Mouse (Mus musculus) heart, embryonic 14.5 days (tissue): ENCODE measurements around the gene Dpp7. TPM values are rescaled to one million over a fixed set of nuclear protein-coding genes. Genes with fewer than 3 reads are reported as not detected.

Experiments
- ATAC-seq: fragments of 200-750 bp; cut with Nextera tagmentation; 2 replicates; pipeline ENCODE4 v1.8.0; 2017; ENCODE audit warnings: low read depth, moderate TSS enrichment; ENCODE audit not compliant: insufficient number of reproducible peaks, insufficient read depth, low FRiP score
- H3K27ac ChIP-seq, 2 experiments: fragments of 200-500 bp in 1 of 2; fragments of 300-500 bp in 1 of 2; sonication (generic) in 1 of 2; replicated peaks in 1 of 2; 2 replicates each; pipeline ENCODE4 v1.5.1; 2012 to 2014; ENCODE audit warnings: low read depth in 2 of 2, low read length in 2 of 2, control low read depth in 1 of 2, mild to moderate bottlenecking in 1 of 2, mixed read lengths in 1 of 2; ENCODE audit not compliant: control insufficient read depth in 1 of 2, insufficient read depth in 1 of 2
- H3K27me3 ChIP-seq: fragments of 300-500 bp; sonication (generic); 2 replicates; pipeline ENCODE4 v1.6.1; 2014; ENCODE audit warnings: mild to moderate bottlenecking, low read length, control low read depth; ENCODE audit not compliant: control insufficient read depth, insufficient read depth
- H3K36me3 ChIP-seq: fragments of 300-500 bp; sonication (generic); 2 replicates; pipeline ENCODE4 v1.6.1; 2014; ENCODE audit warnings: mild to moderate bottlenecking, control low read depth, low read length, mixed read lengths; ENCODE audit not compliant: control insufficient read depth, insufficient read depth
- H3K4me1 ChIP-seq, 2 experiments: fragments of 200-500 bp in 1 of 2; fragments of 300-500 bp in 1 of 2; sonication (generic) in 1 of 2; 2 replicates each; pipeline ENCODE4 v1.6.1; 2012 to 2014; ENCODE audit warnings: low read length in 2 of 2, control low read depth in 1 of 2, mixed read lengths in 1 of 2; ENCODE audit not compliant: control insufficient read depth in 2 of 2, insufficient read depth in 2 of 2
- H3K4me2 ChIP-seq: fragments of 300-500 bp; sonication (generic); 2 replicates; pipeline ENCODE4 v1.6.1; 2014; ENCODE audit warnings: mild to moderate bottlenecking, low read length
- H3K4me3 ChIP-seq, 2 experiments: fragments of 200-500 bp in 1 of 2; fragments of 300-500 bp in 1 of 2; sonication (generic) in 1 of 2; 2 replicates each; pipeline ENCODE4 v1.5.1; 2012 to 2014; ENCODE audit warnings: low read length in 2 of 2, mild to moderate bottlenecking in 2 of 2, control low read depth in 1 of 2, low read depth in 1 of 2, moderate library complexity in 1 of 2; ENCODE audit not compliant: control insufficient read depth in 1 of 2, insufficient read depth in 1 of 2
- H3K9ac ChIP-seq: fragments of 300-500 bp; sonication (generic); 2 replicates; pipeline ENCODE4 v1.6.1; 2014; ENCODE audit warnings: mild to moderate bottlenecking, low read length
- H3K9me3 ChIP-seq: fragments of 300-500 bp; sonication (generic); 2 replicates; pipeline ENCODE4 v1.6.1; 2016; ENCODE audit warnings: low read length, control low read depth; ENCODE audit not compliant: control insufficient read depth
- WGBS: fragments of 180-500 bp; shearing (Covaris S2); extraction: QIAGEN DNeasy Blood & Tissue Kit; methylation state at CpG from one replicate; pipeline ENCODE4 v1.1.7; 2014; 5-methylcytosine and 5-hydroxymethylcytosine counted together
- polyA plus RNA-seq: library from polyadenylated mRNA; unstranded; fragments of >200 nt; fragmentation: Nextera tagmentation; extraction: Ambion mirVana; gene quantifications from 2 replicates; pipeline ENCODE4 v1.2.1, GENCODE M21; 2014

Gene Dpp7
- polyA plus RNA-seq, 1 experiment from 2014 or later, result 11.5 TPM

- Histone ChIP-seq H3K36me3 (0 out of 2 replicates have a peak, but pooled peaks cover 12% of the 10 kb centered on the region), H3K9ac (no peak overlapping the region), H3K4me2 (peak overlapping the region; percentile 95), H3K4me3 (peak overlapping the region in 1 of 2 experiments; percentile 73; a peak in 2 of 4 replicates), H3K4me1 (peaks cover 0 to 5% of the 10 kb centered on the region in 2 experiments; a peak in 2 of 4 replicates), H3K27me3 (peaks cover 27% of the 10 kb centered on the region), H3K27ac (no peak overlapping the region), H3K9me3 (no peaks in the 10 kb centered on the region)
- no peak for ATAC-seq
- WGBS, result 91% methylated on average over 4 of the region's 4 CpGs
Observed at GRCm38 (mm10) chr2:25364313-25364712, 8.2 kb upstream of the Dpp7 start.

GRCm38 (mm10) chr2:25363478-25364178, 7.5 kb upstream of the Dpp7 start:
- H3K9ac ChIP-seq, result no peak overlapping the region; the same call in 1 of the 2 replicates
- H3K36me3 ChIP-seq, result 0 out of 2 replicates have a peak, but pooled peaks cover 12% of the 10 kb centered on the region
- H3K27ac ChIP-seq, result no peak overlapping the region
- peaks cover 0 to 5% of the 10 kb centered on the region in 2 experiments; a peak in 2 of 4 replicates for H3K4me1 ChIP-seq
- H3K27me3 ChIP-seq, result peaks cover 24% of the 10 kb centered on the region
- WGBS, result 60% methylated on average over 13 of the region's 13 CpGs
- H3K4me3 ChIP-seq, result no peak overlapping the region
- H3K4me2 ChIP-seq, result no peak overlapping the region
- no peak for ATAC-seq
- H3K9me3 ChIP-seq, result no peaks in the 10 kb centered on the region

GRCm38 (mm10) chr2:25359848-25360247, 3.7 kb upstream of the Dpp7 start:
- H3K4me1 ChIP-seq, result peaks cover 13 to 14% of the 10 kb centered on the region in 2 experiments
- no peak overlapping the region for H3K4me3 ChIP-seq
- H3K9me3 ChIP-seq, result no peaks in the 10 kb centered on the region
- no peak overlapping the region for H3K4me2 ChIP-seq
- 0 out of 2 replicates have a peak, but pooled peaks cover 12% of the 10 kb centered on the region for H3K36me3 ChIP-seq
- H3K9ac ChIP-seq, result no peak overlapping the region
- ATAC-seq, result no peak
- peaks cover 15% of the 10 kb centered on the region for H3K27me3 ChIP-seq
- H3K27ac ChIP-seq, result no peak overlapping the region
- WGBS, result 69% methylated on average over 4 of the region's 4 CpGs

GRCm38 (mm10) chr2:25355419-25356066, 616 bp downstream of the Dpp7 start:
- Histone ChIP-seq H3K4me2 (peak overlapping the region; percentile 83), H3K4me3 (peak overlapping the region; percentile 54 to 56), H3K9ac (peak overlapping the region; percentile 67), H3K36me3 (peaks cover 42% of the 10 kb centered on the region), H3K9me3 (no peaks in the 10 kb centered on the region), H3K27ac (no peak overlapping the region), H3K4me1 (peaks cover 10 to 14% of the 10 kb centered on the region in 2 experiments), H3K27me3 (no peaks in the 10 kb centered on the region)
- 39% methylated on average over 18 of the region's 18 CpGs for WGBS
- peak; percentile 11; the same call in 1 of the 2 replicates for ATAC-seq

- Histone ChIP-seq H3K4me3 (no peak overlapping the region), H3K27me3 (no peaks in the 10 kb centered on the region), H3K27ac (no peak overlapping the region), H3K9ac (no peak overlapping the region), H3K4me2 (no peak overlapping the region), H3K4me1 (peaks cover 10 to 14% of the 10 kb centered on the region in 2 experiments), H3K9me3 (no peaks in the 10 kb centered on the region), H3K36me3 (peaks cover 50% of the 10 kb centered on the region)
- 85% methylated on average over 6 of the region's 6 CpGs for WGBS
- no peak for ATAC-seq
Observed at GRCm38 (mm10) chr2:25354211-25354610, 1.9 kb downstream of the Dpp7 start.

- ATAC-seq, result no peak
- Histone ChIP-seq H3K27ac (no peak overlapping the region), H3K36me3 (peaks cover 83% of the 10 kb centered on the region), H3K4me3 (no peak overlapping the region), H3K4me1 (peaks cover 2 to 6% of the 10 kb centered on the region in 2 experiments; a peak in 3 of 4 replicates), H3K4me2 (no peak overlapping the region), H3K9ac (no peak overlapping the region), H3K27me3 (no peaks in the 10 kb centered on the region), H3K9me3 (no peaks in the 10 kb centered on the region)
- WGBS, result 98% methylated on average over 3 of the region's 3 CpGs
Observed at GRCm38 (mm10) chr2:25350701-25351100, 5.5 kb downstream of the Dpp7 start.

GRCm38 (mm10) chr2:25349499-25349898, 6.7 kb downstream of the Dpp7 start:
- H3K4me3 ChIP-seq, result no peak overlapping the region
- no peaks in the 10 kb centered on the region for H3K9me3 ChIP-seq
- no peaks in the 10 kb centered on the region for H3K4me1 ChIP-seq
- no peaks in the 10 kb centered on the region for H3K27me3 ChIP-seq
- no peak for ATAC-seq
- H3K9ac ChIP-seq, result no peak overlapping the region
- no peak overlapping the region for H3K4me2 ChIP-seq
- WGBS, result 94% methylated on average over 4 of the region's 4 CpGs
- peaks cover 95% of the 10 kb centered on the region for H3K36me3 ChIP-seq
- H3K27ac ChIP-seq, result no peak overlapping the region
